Mouse (Mus musculus) stomach, postnatal 0 days (tissue): ENCODE measurements around the gene Specc1. TPM values are rescaled to one million over a fixed set of nuclear protein-coding genes. Genes with fewer than 3 reads are reported as not detected.
A peak's percentile ranks its signal among the peaks of the same experiment; 100 is the strongest.

ENCODE experiments used
- ATAC-seq: fragments of 200-750 bp; cut with Nextera tagmentation; 2 replicates; pipeline ENCODE4 v1.8.0; 2017; ENCODE audit not compliant: low FRiP score, low TSS enrichment
- DNase-seq: peaks from one replicate; pipeline ENCODE4 v3.0.0-alpha.2; 2016; ENCODE audit warnings: low spot score
- H3K27ac ChIP-seq: fragments of 300-500 bp; sonication (generic); replicated peaks from 2 replicates; pipeline ENCODE4 v1.5.1; 2014; ENCODE audit warnings: mild to moderate bottlenecking, control low read depth
- H3K27me3 ChIP-seq: fragments of 300-500 bp; sonication (generic); 2 replicates; pipeline ENCODE4 v1.6.1; 2014; ENCODE audit warnings: low read length; ENCODE audit not compliant: control insufficient read depth, insufficient read depth
- H3K36me3 ChIP-seq: fragments of 300-500 bp; sonication (generic); 2 replicates; pipeline ENCODE4 v1.6.1; 2014; ENCODE audit warnings: low read length, mixed read lengths; ENCODE audit not compliant: control insufficient read depth, insufficient read depth
- H3K4me1 ChIP-seq: fragments of 300-500 bp; sonication (generic); replicated peaks from 2 replicates; pipeline ENCODE4 v1.6.1; 2014; ENCODE audit warnings: antibody characterized with exemption; ENCODE audit not compliant: control insufficient read depth, insufficient read depth
- H3K4me2 ChIP-seq: fragments of 300-500 bp; sonication (generic); replicated peaks from 2 replicates; pipeline ENCODE4 v1.6.1; 2014; ENCODE audit warnings: low read depth, mild to moderate bottlenecking, control low read depth, moderate library complexity
- H3K4me3 ChIP-seq: fragments of 300-500 bp; sonication (generic); 2 replicates; pipeline ENCODE4 v1.5.1; 2014; ENCODE audit warnings: low read depth, low read length, control low read depth
- H3K9ac ChIP-seq: fragments of 300-500 bp; sonication (generic); 2 replicates; pipeline ENCODE4 v1.6.1; 2014; ENCODE audit warnings: mild to moderate bottlenecking, low read length, control low read depth, mixed read lengths
- H3K9me3 ChIP-seq: fragments of 300-500 bp; sonication (generic); 2 replicates; pipeline ENCODE4 v1.6.1; 2016; ENCODE audit warnings: low read length; ENCODE audit not compliant: control insufficient read depth
- CTCF ChIP-seq: IDR thresholded peaks from 2 replicates; pipeline ENCODE4 v1.5.1; 2016; ENCODE audit warnings: antibody characterized with exemption, low read depth, mild to moderate bottlenecking, moderate library complexity
- EP300 ChIP-seq: optimal IDR thresholded peaks from 2 replicates; pipeline ENCODE3; 2016; ENCODE audit warnings: antibody characterized with exemption
- WGBS: fragments of 180-500 bp; shearing (Covaris S2); extraction: QIAGEN DNeasy Blood & Tissue Kit; methylation state at CpG from one replicate; pipeline ENCODE4 v1.1.7; 2014; 5-methylcytosine and 5-hydroxymethylcytosine counted together
- polyA plus RNA-seq: library from polyadenylated mRNA; unstranded; fragments of >200 nt; fragmentation: Nextera tagmentation; extraction: Ambion mirVana; gene quantifications from 2 replicates; pipeline ENCODE4 v1.2.1, GENCODE M21; 2015

Specc1 gene
- polyA plus RNA-seq, 1 experiment from 2014 or later = 3.2 TPM

GRCm38 (mm10) chr11:61930098-61930517, 26.5 kb upstream of the Specc1 start, which contains the start of gene Akap10:
Gene Akap10 (minus strand): TSS chr11:61930252.
- Histone ChIP-seq H3K27me3 (no peaks in the 10 kb centered on the region), H3K27ac (peak within 1 kb of the TSS; percentile 96), H3K9ac (peak within 1 kb of the TSS; percentile 95), H3K4me1 (no peaks in the 10 kb centered on the region), H3K36me3 (no peaks in the 10 kb centered on the region), H3K9me3 (no peaks in the 10 kb centered on the region), H3K4me3 (peak within 1 kb of the TSS; percentile 95), H3K4me2 (peak within 1 kb of the TSS; percentile 78)
- under 1% methylated on average over 42 of the region's 43 CpGs for WGBS
- TF ChIP-seq CTCF (peak; percentile 22; the same call in 1 of the 2 replicates), EP300 (peak; percentile 0)
- ATAC-seq = peak; percentile 96
- DNase-seq = peak; percentile 96

GRCm38 (mm10) chr11:61930640-61931586, 25.6 kb upstream of the Specc1 start:
- ATAC-seq (0 out of 2 replicates have a peak, but pooled peaks have one; percentile 8), DNase-seq (no peak)
- Histone ChIP-seq H3K4me3 (peak overlapping the region; percentile 95), H3K36me3 (no peaks in the 10 kb centered on the region), H3K4me2 (peak overlapping the region; percentile 78), H3K9me3 (no peaks in the 10 kb centered on the region), H3K9ac (peak overlapping the region; percentile 95), H3K27me3 (no peaks in the 10 kb centered on the region), H3K4me1 (no peaks in the 10 kb centered on the region), H3K27ac (peak overlapping the region; percentile 96)
- no peak for TF ChIP-seq EP300
- whole genome bisulfite sequencing = 17% methylated on average over 11 of the region's 11 CpGs

GRCm38 (mm10) chr11:61937761-61938160, 18.8 kb upstream of the Specc1 start:
- ATAC-seq = no peak
- Histone ChIP-seq H3K4me1 (no peaks in the 10 kb centered on the region), H3K27me3 (no peaks in the 10 kb centered on the region), H3K4me3 (no peak overlapping the region), H3K9ac (no peak overlapping the region), H3K4me2 (no peak overlapping the region), H3K36me3 (no peaks in the 10 kb centered on the region), H3K9me3 (no peaks in the 10 kb centered on the region), H3K27ac (no peak overlapping the region)
- WGBS = 90% methylated on average over 1 of the region's 1 CpGs
- no peak for DNase-seq
- TF ChIP-seq CTCF (no peak), EP300 (no peak)

- ATAC-seq = no peak
- Histone ChIP-seq H3K36me3 (no peaks in the 10 kb centered on the region), H3K27me3 (no peaks in the 10 kb centered on the region), H3K27ac (no peak overlapping the region), H3K4me1 (no peaks in the 10 kb centered on the region), H3K9me3 (no peaks in the 10 kb centered on the region), H3K4me3 (no peak overlapping the region), H3K9ac (no peak overlapping the region), H3K4me2 (no peak overlapping the region)
- DNase-seq = no peak
- TF ChIP-seq EP300 (no peak), CTCF (no peak)
- 78% methylated on average over 2 of the region's 2 CpGs for WGBS
These were observed 13.7 kb upstream of the Specc1 start for GRCm38 (mm10) chr11:61942903-61943302.

- Histone ChIP-seq H3K27ac (no peak overlapping the region), H3K9ac (no peak overlapping the region), H3K9me3 (no peaks in the 10 kb centered on the region), H3K4me1 (no peaks in the 10 kb centered on the region), H3K4me2 (no peak overlapping the region), H3K36me3 (no peaks in the 10 kb centered on the region), H3K27me3 (no peaks in the 10 kb centered on the region), H3K4me3 (no peak overlapping the region)
- no peak for TF ChIP-seq CTCF
- TF ChIP-seq EP300 = no peak
- ATAC-seq = no peak
- WGBS = 79% methylated on average over 9 of the region's 9 CpGs
- no peak for DNase-seq
These were observed 12.1 kb upstream of the Specc1 start for GRCm38 (mm10) chr11:61944417-61944816.

GRCm38 (mm10) chr11:61946608-61947007, 10.0 kb upstream of the Specc1 start:
- Histone ChIP-seq H3K9me3 (no peaks in the 10 kb centered on the region), H3K9ac (no peak overlapping the region), H3K4me1 (no peaks in the 10 kb centered on the region), H3K27ac (no peak overlapping the region), H3K4me3 (no peak overlapping the region), H3K27me3 (no peaks in the 10 kb centered on the region), H3K4me2 (no peak overlapping the region), H3K36me3 (no peaks in the 10 kb centered on the region)
- no peak for DNase-seq
- no peak for ATAC-seq
- no peak for TF ChIP-seq CTCF
- TF ChIP-seq EP300 = no peak
- WGBS = 89% methylated on average over 4 of the region's 4 CpGs
